Mouse (Mus musculus) liver, embryonic 14.5 days (tissue): ENCODE results near the gene Olfr309. TPM values are rescaled to one million over a fixed set of nuclear protein-coding genes. Genes with fewer than 3 reads are reported as not detected.

ENCODE experiments used
- ATAC-seq: fragments of 200-750 bp; cut with Nextera tagmentation; 2 replicates; pipeline ENCODE4 v1.8.0; 2017; ENCODE audit warnings: moderate number of reproducible peaks, mild to moderate bottlenecking, moderate library complexity; ENCODE audit not compliant: insufficient read depth
- DNase-seq, 3 experiments: peaks; one replicate each; pipeline ENCODE4 v3.0.0-alpha.2; 2012 to 2013; ENCODE audit warnings: low read depth in 3 of 3, low spot score in 3 of 3
- H3K27ac ChIP-seq: fragments of 300-500 bp; sonication (generic); 2 replicates; pipeline ENCODE4 v1.5.1; 2014; ENCODE audit warnings: moderate library complexity, mild to moderate bottlenecking, control low read depth, inconsistent platforms
- H3K27me3 ChIP-seq: fragments of 300-500 bp; sonication (generic); 2 replicates; pipeline ENCODE4 v1.6.1; 2014; ENCODE audit warnings: mild to moderate bottlenecking, low read length, moderate library complexity; ENCODE audit not compliant: control insufficient read depth, insufficient read depth
- H3K36me3 ChIP-seq: fragments of 300-500 bp; sonication (generic); replicated peaks from 2 replicates; pipeline ENCODE4 v1.6.1; 2014; ENCODE audit warnings: low read depth; ENCODE audit not compliant: control insufficient read depth, insufficient read depth
- H3K4me1 ChIP-seq, 2 experiments: fragments of 200-500 bp in 1 of 2; fragments of 300-500 bp in 1 of 2; sonication (generic) in 1 of 2; replicated peaks; 2 replicates each; pipeline ENCODE4 v1.6.1; 2012 to 2014; ENCODE audit warnings: antibody characterized with exemption in 1 of 2, inconsistent platforms in 1 of 2, low read length in 1 of 2; ENCODE audit not compliant: control insufficient read depth in 2 of 2, insufficient read depth in 2 of 2
- H3K4me2 ChIP-seq: fragments of 300-500 bp; sonication (generic); 2 replicates; pipeline ENCODE4 v1.6.1; 2014; ENCODE audit warnings: low read depth, mild to moderate bottlenecking, control low read depth, moderate library complexity
- H3K4me3 ChIP-seq, 2 experiments: fragments of 200-500 bp in 1 of 2; fragments of 300-500 bp in 1 of 2; sonication (generic) in 1 of 2; 2 replicates each; pipeline ENCODE4 v1.5.1; 2012 to 2014; ENCODE audit warnings: low read depth in 2 of 2, low read length in 2 of 2, mild to moderate bottlenecking in 2 of 2, control low read depth in 1 of 2, inconsistent platforms in 1 of 2, moderate library complexity in 1 of 2; ENCODE audit not compliant: insufficient read depth in 1 of 2
- H3K9ac ChIP-seq: fragments of 300-500 bp; sonication (generic); replicated peaks from 2 replicates; pipeline ENCODE4 v1.6.1; 2014; ENCODE audit warnings: mild to moderate bottlenecking, control low read depth, moderate library complexity
- H3K9me3 ChIP-seq: fragments of 300-500 bp; sonication (generic); 2 replicates; pipeline ENCODE4 v1.6.1; 2016; ENCODE audit warnings: low read length, mixed read lengths; ENCODE audit not compliant: control insufficient read depth
- CTCF ChIP-seq: IDR thresholded peaks from 2 replicates; pipeline ENCODE4 v1.5.1; 2016; ENCODE audit warnings: antibody characterized with exemption, low read depth, control low read depth
- EP300 ChIP-seq: IDR thresholded peaks from 2 replicates; pipeline ENCODE4 v1.6.1; 2016; ENCODE audit warnings: antibody characterized with exemption, low read depth
- WGBS: fragments of 180-500 bp; shearing (Covaris S2); extraction: QIAGEN DNeasy Blood & Tissue Kit; methylation state at CpG from one replicate; pipeline ENCODE4 v1.1.7; 2014; ENCODE audit not compliant: insufficient replicate concordance; 5-methylcytosine and 5-hydroxymethylcytosine counted together
- microRNA-seq: library from miRNA; unstranded; fragments of <30 nt; microRNA quantifications from one replicate; pipeline ENCODE4, GENCODE M21; 2016
- polyA plus RNA-seq, 2 experiments: library from polyadenylated mRNA; depleted of rRNA in 1 of 2; stranded (reverse) in 1 of 2; unstranded in 1 of 2; fragments of >200 nt; fragmentation: Nextera tagmentation in 1 of 2; extraction: Ambion mirVana in 1 of 2; gene quantifications; 2 replicates each; pipeline versions ENCODE4 v1.2.1 to v1.2.3; 2012 to 2014

Olfr309 gene
- polyA plus RNA-seq, 2 experiments = not detected

DNA sequence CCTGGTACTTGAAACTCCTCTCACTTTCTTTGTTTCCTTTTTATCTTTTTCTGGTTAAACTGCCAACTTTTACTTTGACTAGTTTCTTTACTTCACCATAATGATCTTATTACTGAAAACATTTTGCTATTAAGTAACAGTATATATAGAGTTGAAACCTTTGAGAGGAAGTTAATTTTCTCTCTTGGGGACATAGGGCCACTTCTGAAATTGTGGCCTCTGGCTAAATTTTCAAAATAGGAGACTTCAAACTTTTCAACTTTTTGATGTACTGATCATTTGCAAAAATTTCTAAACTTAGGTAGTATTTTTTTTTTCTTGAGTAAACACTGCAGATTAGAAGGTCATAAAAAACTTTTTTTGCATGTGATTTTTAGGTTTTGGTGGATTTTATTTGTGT lies 12.0 kb upstream of the Olfr309 start, which contains the start of gene Olfr308:
Gene Olfr308 (minus strand): TSS at position 101 of the 400 bp plus-strand sequence.
- no peak for DNase-seq
- H3K4me1 ChIP-seq = no peaks in the 10 kb centered on the region
- TF ChIP-seq EP300 (no peak), CTCF (no peak)

DNA sequence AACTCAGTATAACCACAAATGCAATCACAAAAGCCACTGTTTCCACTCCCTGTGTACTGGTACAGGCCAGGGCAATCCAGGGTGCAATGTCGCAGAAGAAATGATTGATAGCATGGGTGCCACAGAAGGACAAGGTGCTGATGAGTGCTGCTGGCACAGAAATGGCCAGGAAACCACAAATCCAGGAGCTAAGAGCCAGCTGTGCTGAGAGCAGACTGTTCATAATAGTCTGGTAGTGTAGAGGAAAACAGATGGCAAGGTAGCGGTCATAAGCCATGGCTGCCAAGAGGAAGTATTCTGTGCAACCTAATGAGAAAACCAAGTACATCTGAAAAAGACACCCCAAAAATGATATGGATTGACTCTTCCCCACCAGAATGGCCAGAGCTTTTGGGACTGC lies 7.8 kb upstream of the Olfr309 start:
- H3K9me3 ChIP-seq = no peaks in the 10 kb centered on the region
- H3K27ac ChIP-seq = no peak overlapping the region
- no peak overlapping the region for H3K4me3 ChIP-seq
- TF ChIP-seq CTCF (no peak), EP300 (no peak)
- H3K4me2 ChIP-seq = no peak overlapping the region
- DNase-seq = no peak
- no peaks in the 10 kb centered on the region for H3K4me1 ChIP-seq
- H3K36me3 ChIP-seq = no peaks in the 10 kb centered on the region
- H3K9ac ChIP-seq = no peak overlapping the region
- ATAC-seq = no peak
- no peaks in the 10 kb centered on the region for H3K27me3 ChIP-seq
- 62% methylated on average over 2 of the region's 2 CpGs for WGBS

More for the DNA sequence above, 12.0 kb upstream of the Olfr309 start, which contains the start of gene Olfr308:
- no peak within 1 kb of the TSS for H3K4me2 ChIP-seq
- no peak within 1 kb of the TSS for H3K9ac ChIP-seq
- H3K4me3 ChIP-seq = no peak within 1 kb of the TSS
- no peak within 1 kb of the TSS for H3K27ac ChIP-seq
- H3K36me3 ChIP-seq = no peaks in the 10 kb centered on the region
- no peaks in the 10 kb centered on the region for H3K27me3 ChIP-seq
- H3K9me3 ChIP-seq = no peaks in the 10 kb centered on the region
- ATAC-seq = no peak

DNA sequence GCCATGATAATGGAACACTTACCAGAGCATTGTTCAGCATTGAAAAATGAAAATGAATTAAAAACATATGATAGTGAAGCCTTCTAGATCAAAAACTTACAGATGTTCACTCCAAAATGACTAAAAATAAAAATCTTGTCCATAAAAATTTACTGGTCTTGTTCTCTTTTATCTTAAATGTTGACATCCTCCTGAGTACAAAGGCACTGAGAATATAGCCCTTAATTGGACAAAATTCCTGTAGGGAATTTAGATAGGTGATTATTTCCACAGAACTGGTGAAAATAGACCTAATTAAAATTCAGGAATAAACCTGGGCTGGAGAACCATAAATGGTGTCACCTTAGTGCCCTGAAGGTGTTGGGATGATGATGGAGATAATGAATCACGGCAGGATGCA lies 36.4 kb downstream of the Olfr309 start, which contains the start of gene Olfr310:
Gene Olfr310 (minus strand): TSS at position 101 of the 400 bp plus-strand sequence.
- TF ChIP-seq EP300 (no peak), CTCF (no peak)
- 35% methylated on average over 1 of the region's 1 CpGs for WGBS
- no peak within 1 kb of the TSS for H3K9ac ChIP-seq

More for the DNA sequence above, 36.4 kb downstream of the Olfr309 start, which contains the start of gene Olfr310:
- Histone ChIP-seq H3K27me3 (no peaks in the 10 kb centered on the region), H3K36me3 (no peaks in the 10 kb centered on the region), H3K27ac (no peak within 1 kb of the TSS), H3K4me3 (no peak within 1 kb of the TSS), H3K9me3 (no peaks in the 10 kb centered on the region), H3K4me2 (no peak within 1 kb of the TSS), H3K4me1 (no peaks in the 10 kb centered on the region)
- no peak for ATAC-seq
- no peak for DNase-seq

Small RNA genes within 50 kb of the gene (microRNA-seq; reads per million reads assigned to microRNA genes)
- not detected for gene Gm23192

Other genes starting within 250 kb of the Olfr309 start
- gene Vmn2r75, start 141.9 kb downstream of the Olfr309 start, polyA plus RNA-seq (2012; rRNA removed) = not detected in 2 replicates
- gene Vmn2r75, start 141.9 kb downstream of the Olfr309 start, polyA plus RNA-seq (2014; fragmentation: Nextera tagmentation; extraction: Ambion mirVana) = not detected in 2 replicates
- gene Vmn2r76, start 67.4 kb downstream of the Olfr309 start, polyA plus RNA-seq (2012; rRNA removed) = not detected in 2 replicates
- gene Vmn2r76, start 67.4 kb downstream of the Olfr309 start, polyA plus RNA-seq (2014; fragmentation: Nextera tagmentation; extraction: Ambion mirVana) = not detected in 2 replicates
- not detected in 2 replicates for gene Olfr310, start 36.5 kb downstream of the Olfr309 start, polyA plus RNA-seq (2012; rRNA removed)
- gene Olfr310, start 36.5 kb downstream of the Olfr309 start, polyA plus RNA-seq (2014; fragmentation: Nextera tagmentation; extraction: Ambion mirVana) = not detected in 2 replicates
- not detected in 2 replicates for gene Olfr308, start 11.9 kb upstream of the Olfr309 start, polyA plus RNA-seq (2012; rRNA removed)
- not detected in 2 replicates for gene Olfr308, start 11.9 kb upstream of the Olfr309 start, polyA plus RNA-seq (2014; fragmentation: Nextera tagmentation; extraction: Ambion mirVana)
- not detected in 2 replicates for gene Olfr307, start 23.9 kb upstream of the Olfr309 start, polyA plus RNA-seq (2012; rRNA removed)
- gene Olfr307, start 23.9 kb upstream of the Olfr309 start, polyA plus RNA-seq (2014; fragmentation: Nextera tagmentation; extraction: Ambion mirVana) = not detected in 2 replicates
- gene Olfr305, start 53.2 kb upstream of the Olfr309 start, polyA plus RNA-seq (2012; rRNA removed) = not detected in 2 replicates
- gene Olfr305, start 53.2 kb upstream of the Olfr309 start, polyA plus RNA-seq (2014; fragmentation: Nextera tagmentation; extraction: Ambion mirVana) = not detected in 2 replicates
- not detected in 2 replicates for gene Olfr304, start 73.0 kb upstream of the Olfr309 start, polyA plus RNA-seq (2012; rRNA removed)
- not detected in 2 replicates for gene Olfr304, start 73.0 kb upstream of the Olfr309 start, polyA plus RNA-seq (2014; fragmentation: Nextera tagmentation; extraction: Ambion mirVana)
- not detected in 2 replicates for gene Olfr303, start 84.1 kb upstream of the Olfr309 start, polyA plus RNA-seq (2012; rRNA removed)
- not detected in 2 replicates for gene Olfr303, start 84.1 kb upstream of the Olfr309 start, polyA plus RNA-seq (2014; fragmentation: Nextera tagmentation; extraction: Ambion mirVana)
- gene Olfr301, start 90.1 kb upstream of the Olfr309 start, polyA plus RNA-seq (2012; rRNA removed) = not detected in 2 replicates
- gene Olfr301, start 90.1 kb upstream of the Olfr309 start, polyA plus RNA-seq (2014; fragmentation: Nextera tagmentation; extraction: Ambion mirVana) = not detected in 2 replicates
- not detected in 2 replicates for gene Olfr299, start 146.2 kb upstream of the Olfr309 start, polyA plus RNA-seq (2012; rRNA removed)
- gene Olfr299, start 146.2 kb upstream of the Olfr309 start, polyA plus RNA-seq (2014; fragmentation: Nextera tagmentation; extraction: Ambion mirVana) = not detected in 2 replicates
- not detected in 2 replicates for gene Olfr298, start 178.8 kb upstream of the Olfr309 start, polyA plus RNA-seq (2012; rRNA removed)
- not detected in 2 replicates for gene Olfr298, start 178.8 kb upstream of the Olfr309 start, polyA plus RNA-seq (2014; fragmentation: Nextera tagmentation; extraction: Ambion mirVana)
- gene Olfr297, start 206.3 kb upstream of the Olfr309 start, polyA plus RNA-seq (2012; rRNA removed) = not detected in 2 replicates
- not detected in 2 replicates for gene Olfr297, start 206.3 kb upstream of the Olfr309 start, polyA plus RNA-seq (2014; fragmentation: Nextera tagmentation; extraction: Ambion mirVana)